Comparison of ENCODE assay signal across 9 mouse cellular contexts in genomic region chr17:5002937-5003508, GRCm38 (mm10). TPM values are rescaled to one million over a fixed set of nuclear protein-coding genes. Genes with fewer than 3 reads are reported as not detected.
A peak's percentile ranks its signal among the peaks of the same experiment; 100 is the strongest.
DNase-seq lines count a peak whose midpoint lies in the region; ATAC-seq and TF ChIP-seq lines count a peak whose summit lies in the region.
"Had no signal": no experiment of that assay in that cellular context is flagged by ENCODE, and none has a peak within 500 bp of the region (broad histone marks: within the 10 kb centered on the region; RNA-seq: fewer than 3 reads in every experiment).

No protein-coding gene starts in this region.

- peak overlapping the region; percentile 21 for H3K9ac ChIP-seq in heart, embryonic 12.5 days
- no peak overlapping the region for H3K9ac ChIP-seq in midbrain, embryonic 15.5 days
- H3K9ac ChIP-seq in midbrain, embryonic 14.5 days (replicated peaks; ENCODE audit: low read length): no peak overlapping the region
- no peak overlapping the region for H3K9ac ChIP-seq in hindbrain, postnatal 0 days (replicated peaks; ENCODE audit: low read length)
- no peak overlapping the region for H3K9ac ChIP-seq in kidney, embryonic 14.5 days (ENCODE audit: low read depth, low read length)
- H3K9ac ChIP-seq: lung, embryonic 15.5 days had no signal

- H3K27me3 ChIP-seq in heart, embryonic 12.5 days (replicated peaks): no peaks in the 10 kb centered on the region
- no peaks in the 10 kb centered on the region for H3K27me3 ChIP-seq in midbrain, embryonic 15.5 days (replicated peaks)
- H3K27me3 ChIP-seq in midbrain, embryonic 14.5 days (ENCODE audit: control insufficient read depth, insufficient read depth, low read length): no peaks in the 10 kb centered on the region
- no peaks in the 10 kb centered on the region for H3K27me3 ChIP-seq in cerebellum, adult 2 months (ENCODE audit: control insufficient read depth, insufficient read depth, low read length)
- no peaks in the 10 kb centered on the region for H3K27me3 ChIP-seq in hindbrain, postnatal 0 days (ENCODE audit: insufficient read depth, low read length)
- H3K27me3 ChIP-seq in kidney, embryonic 14.5 days (ENCODE audit: control insufficient read depth, insufficient read depth, low read length): no peaks in the 10 kb centered on the region
- H3K27me3 ChIP-seq: lung, embryonic 15.5 days had no signal

- no peak for DNase-seq in heart, postnatal 4 days
- no peak for DNase-seq in midbrain, embryonic 14.5 days
- DNase-seq in cerebellum, adult 2 months: peak; percentile 65 to 69
- DNase-seq in hindbrain, postnatal 0 days (ENCODE audit: low spot score): peak; percentile 66
- no peak for DNase-seq in lung, adult 18-20 months

- peak; percentile 38; the same call in 1 of the 2 replicates for TF ChIP-seq CTCF in cerebellum, adult 2 months (IDR thresholded peaks at IDR 0.05; ENCODE audit: borderline replicate concordance, insufficient read depth, low read depth, low read length)
- TF ChIP-seq CTCF in hindbrain, postnatal 0 days (IDR thresholded peaks at IDR 0.05; ENCODE audit: low read depth): peak; percentile 26; the same call in 1 of the 2 replicates

- H3K36me3 ChIP-seq in heart, embryonic 12.5 days: no peaks in the 10 kb centered on the region
- H3K36me3 ChIP-seq in midbrain, embryonic 15.5 days (replicated peaks): no peaks in the 10 kb centered on the region
- no peaks in the 10 kb centered on the region for H3K36me3 ChIP-seq in midbrain, embryonic 14.5 days (ENCODE audit: control insufficient read depth, insufficient read depth, low read length)
- no peaks in the 10 kb centered on the region for H3K36me3 ChIP-seq in hindbrain, postnatal 0 days (ENCODE audit: insufficient read depth, low read length)
- no peaks in the 10 kb centered on the region for H3K36me3 ChIP-seq in kidney, embryonic 14.5 days (ENCODE audit: control insufficient read depth, insufficient read depth, low read length)
- H3K36me3 ChIP-seq: lung, embryonic 15.5 days had no signal

- H3K4me3 ChIP-seq in heart, embryonic 12.5 days: no peak overlapping the region
- H3K4me3 ChIP-seq in midbrain, embryonic 15.5 days: no peak overlapping the region
- H3K4me3 ChIP-seq in midbrain, embryonic 14.5 days (replicated peaks; ENCODE audit: low read depth, low read length): no peak overlapping the region
- peak overlapping the region; percentile 6 for H3K4me3 ChIP-seq in cerebellum, adult 2 months (replicated peaks; ENCODE audit: insufficient read depth, low read depth, low read length)
- no peak overlapping the region for H3K4me3 ChIP-seq in hindbrain, postnatal 0 days (ENCODE audit: low read length)
- H3K4me3 ChIP-seq in kidney, embryonic 14.5 days (ENCODE audit: low read length): no peak overlapping the region
- H3K4me3 ChIP-seq: lung, embryonic 15.5 days had no signal

- ATAC-seq in heart, embryonic 12.5 days (ENCODE audit: insufficient number of reproducible peaks, low FRiP score): no peak
- no peak for ATAC-seq in midbrain, embryonic 15.5 days (replicated peaks)
- ATAC-seq in midbrain, embryonic 14.5 days (ENCODE audit: low FRiP score, low TSS enrichment): no peak
- no peak for ATAC-seq in hindbrain, postnatal 0 days
- no peak for ATAC-seq in kidney, embryonic 14.5 days (ENCODE audit: low FRiP score, low TSS enrichment)

- H3K4me2 ChIP-seq in heart, embryonic 12.5 days: peak overlapping the region; percentile 6
- peak overlapping the region; percentile 1; the same call in 1 of the 2 replicates for H3K4me2 ChIP-seq in midbrain, embryonic 15.5 days
- H3K4me2 ChIP-seq in midbrain, embryonic 14.5 days (ENCODE audit: low read length): no peak overlapping the region; the same call in 1 of the 2 replicates
- H3K4me2 ChIP-seq in hindbrain, postnatal 0 days (ENCODE audit: low read depth, low read length): peak overlapping the region; percentile 30
- no peak overlapping the region for H3K4me2 ChIP-seq in kidney, embryonic 14.5 days (replicated peaks; ENCODE audit: low read depth, low read length)
- H3K4me2 ChIP-seq: lung, embryonic 15.5 days had no signal

- no peaks in the 10 kb centered on the region for H3K9me3 ChIP-seq in heart, embryonic 12.5 days (replicated peaks)
- H3K9me3 ChIP-seq in midbrain, embryonic 15.5 days: no peaks in the 10 kb centered on the region
- H3K9me3 ChIP-seq in midbrain, embryonic 14.5 days (ENCODE audit: control insufficient read depth, low read length): no peaks in the 10 kb centered on the region
- no peaks in the 10 kb centered on the region for H3K9me3 ChIP-seq in hindbrain, postnatal 0 days (ENCODE audit: low read length)
- H3K9me3 ChIP-seq in kidney, embryonic 14.5 days (ENCODE audit: control insufficient read depth, low read length): no peaks in the 10 kb centered on the region
- H3K9me3 ChIP-seq: lung, embryonic 15.5 days had no signal

- 60% methylated on average over 10 of the region's 10 CpGs for WGBS in heart, embryonic 12.5 days
- WGBS in midbrain, embryonic 15.5 days: 65% methylated on average over 10 of the region's 10 CpGs
- 75% methylated on average over 10 of the region's 10 CpGs for WGBS in midbrain, embryonic 14.5 days
- WGBS in cerebellum, adult 2 months: 16% methylated on average over 10 of the region's 10 CpGs
- WGBS in hindbrain, postnatal 0 days: 49% methylated on average over 10 of the region's 10 CpGs
- 84% methylated on average over 10 of the region's 10 CpGs for WGBS in kidney, embryonic 14.5 days

- no peak for TF ChIP-seq POLR2A in cerebellum, adult 2 months (IDR thresholded peaks at IDR 0.05; ENCODE audit: borderline replicate concordance, insufficient read depth, low read length)

- H3K4me1 ChIP-seq in heart, embryonic 12.5 days (replicated peaks): peaks cover 73% of the 10 kb centered on the region
- H3K4me1 ChIP-seq in midbrain, embryonic 15.5 days: peaks cover 86% of the 10 kb centered on the region
- H3K4me1 ChIP-seq in midbrain, embryonic 14.5 days (ENCODE audit: control insufficient read depth, insufficient read depth, low read length): peaks cover 79% of the 10 kb centered on the region
- peaks cover 41% of the 10 kb centered on the region for H3K4me1 ChIP-seq in cerebellum, adult 2 months (ENCODE audit: control insufficient read depth, insufficient read depth, low read length)
- H3K4me1 ChIP-seq in hindbrain, postnatal 0 days (ENCODE audit: insufficient read depth, low read length): peaks cover 66% of the 10 kb centered on the region
- H3K4me1 ChIP-seq in kidney, embryonic 14.5 days (ENCODE audit: control insufficient read depth, insufficient read depth, low read length): peaks cover 73% of the 10 kb centered on the region

- no peak overlapping the region for H3K27ac ChIP-seq in heart, embryonic 12.5 days (ENCODE audit: poor library complexity, severe bottlenecking)
- H3K27ac ChIP-seq in midbrain, embryonic 15.5 days: no peak overlapping the region
- no peak overlapping the region for H3K27ac ChIP-seq in midbrain, embryonic 14.5 days (replicated peaks; ENCODE audit: low read depth, low read length)
- 0 out of 2 replicates have a peak overlapping the region, but pooled peaks have one; percentile 10 for H3K27ac ChIP-seq in cerebellum, adult 2 months (ENCODE audit: insufficient read depth, low read length)
- no peak overlapping the region for H3K27ac ChIP-seq in hindbrain, postnatal 0 days
- H3K27ac ChIP-seq in kidney, embryonic 14.5 days (ENCODE audit: low read depth, low read length): no peak overlapping the region
- H3K27ac ChIP-seq: lung, embryonic 15.5 days had no signal

RNA-seq across cellular contexts. Expression of gene Arid1b, which starts 8.9 kb away (rescaled TPM):
- 8.1 and 8.7 TPM in 2 replicates for polyA plus RNA-seq in heart, embryonic 12.5 days (2016; fragmentation: Nextera tagmentation; extraction: Ambion mirVana)
- 10 to 100 TPM; 40.5 to 41.6 TPM for total RNA-seq in heart, postnatal 4 days (2021)
- polyA plus RNA-seq in midbrain, embryonic 15.5 days (2015; fragmentation: Nextera tagmentation; extraction: Ambion mirVana): 14.4 and 16.5 TPM in 2 replicates
- 22.8 and 23.8 TPM in 2 replicates for polyA plus RNA-seq in midbrain, embryonic 14.5 days (2014; fragmentation: Nextera tagmentation; extraction: Ambion mirVana)
- 25.6 and 28.4 TPM in 2 replicates for polyA plus RNA-seq in cerebellum, adult 2 months (2012; rRNA removed)
- total RNA-seq in hindbrain, postnatal 0 days (2014; rRNA removed): 62.5 and 64.6 TPM in 2 replicates
- polyA plus RNA-seq in hindbrain, postnatal 0 days (2015; fragmentation: Nextera tagmentation; extraction: Ambion mirVana): 10.5 and 10.9 TPM in 2 replicates
- polyA plus RNA-seq in kidney, embryonic 14.5 days (2014; fragmentation: Nextera tagmentation; extraction: Ambion mirVana): 17.1 and 19.2 TPM in 2 replicates

Comparison
In these comparisons a context has a peak if more than half of its experiments do, and no peak if none do; other contexts are left out.
1. H3K4me2 ChIP-seq: peak in heart, embryonic 12.5 days (single experiment), midbrain, embryonic 15.5 days (single experiment) and hindbrain, postnatal 0 days (single experiment); none in midbrain, embryonic 14.5 days (single experiment) and kidney, embryonic 14.5 days (single experiment).
2. DNase-seq: peak in cerebellum, adult 2 months (2 of 2) and hindbrain, postnatal 0 days (single experiment); none in heart, postnatal 4 days (single experiment), midbrain, embryonic 14.5 days (single experiment) and lung, adult 18-20 months (0 of 2).